Mouse (Mus musculus) monocyte, adult 5-6 weeks (primary cell): Measurements from ENCODE around the gene Prkag3. TPM values are rescaled to one million over a fixed set of nuclear protein-coding genes. Genes with fewer than 3 reads are reported as not detected.

Source experiments
- ATAC-seq: fragments of 153-309, 156-312 bp; replicated peaks from 2 replicates; pipeline ENCODE4 v1.8.0; 2017; ENCODE audit warnings: mild to moderate bottlenecking; ENCODE audit not compliant: low TSS enrichment, insufficient number of reproducible peaks, severe bottlenecking, poor library complexity, low FRiP score
- total RNA-seq: library from RNA; stranded (forward); fragments of 200-1000, 200-491, 200-594 nt; gene quantifications from 3 replicates; pipeline ENCODE4 v1.2.3, GENCODE M21; 2017

The Prkag3 gene
- total RNA-seq, 1 experiment from 2014 or later = not detected

DNA sequence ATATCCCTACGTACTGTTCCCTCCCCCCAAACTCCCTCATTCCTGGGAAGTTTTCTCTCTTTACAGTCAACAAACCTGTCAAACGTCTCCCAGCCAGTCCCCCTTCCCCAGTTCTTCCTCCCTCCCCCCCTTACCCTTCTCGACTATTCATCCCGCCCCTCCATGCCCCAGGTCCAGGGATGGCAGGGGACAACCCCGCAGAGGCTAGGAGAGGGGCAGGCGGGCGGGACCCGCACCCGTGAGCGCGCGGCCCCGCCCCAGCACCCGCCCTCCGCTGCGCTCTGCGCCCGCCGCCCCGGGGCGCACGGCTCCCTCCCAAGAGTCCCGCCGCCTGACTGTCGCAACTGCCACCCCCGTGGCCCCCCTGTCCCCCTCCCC lies 22.4 kb upstream of the Prkag3 start:
- ATAC-seq = no peak

DNA sequence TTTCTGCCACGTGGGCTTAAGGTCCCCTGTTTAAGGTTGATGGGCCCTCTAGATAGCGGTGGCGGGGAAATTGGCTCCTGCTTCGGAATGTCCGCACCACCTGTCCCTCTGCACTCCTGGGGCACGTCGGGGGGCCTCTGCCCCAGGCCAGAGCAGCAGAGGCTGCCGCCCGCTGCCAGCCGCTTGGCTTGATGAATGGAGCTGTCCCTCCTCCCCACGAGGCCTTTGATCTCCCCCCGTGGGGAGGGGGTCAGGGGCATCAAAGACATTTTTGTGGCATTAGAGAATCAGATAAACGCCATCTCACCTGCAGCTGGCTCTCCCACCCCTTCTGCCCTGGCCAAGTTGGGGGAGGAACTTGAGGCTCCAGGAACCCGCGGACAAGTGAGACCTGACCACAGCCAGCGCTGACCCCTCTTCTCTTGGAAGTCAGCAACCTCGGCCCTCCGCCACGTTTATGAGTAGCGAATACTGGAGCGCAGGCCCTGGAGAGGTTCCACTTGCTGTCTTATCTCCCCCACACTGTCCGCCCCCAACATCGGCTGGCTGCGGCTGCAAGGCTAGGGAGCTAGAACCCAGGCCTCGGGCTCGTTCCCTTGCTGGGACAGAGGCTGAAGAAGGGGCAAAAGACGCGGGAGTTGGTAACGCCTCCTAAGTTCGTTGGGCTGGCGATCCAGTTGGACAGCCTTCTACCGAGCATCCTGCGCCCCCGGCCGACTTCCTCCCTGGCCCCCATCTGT lies 21.9 kb upstream of the Prkag3 start:
- ATAC-seq = no peak

DNA sequence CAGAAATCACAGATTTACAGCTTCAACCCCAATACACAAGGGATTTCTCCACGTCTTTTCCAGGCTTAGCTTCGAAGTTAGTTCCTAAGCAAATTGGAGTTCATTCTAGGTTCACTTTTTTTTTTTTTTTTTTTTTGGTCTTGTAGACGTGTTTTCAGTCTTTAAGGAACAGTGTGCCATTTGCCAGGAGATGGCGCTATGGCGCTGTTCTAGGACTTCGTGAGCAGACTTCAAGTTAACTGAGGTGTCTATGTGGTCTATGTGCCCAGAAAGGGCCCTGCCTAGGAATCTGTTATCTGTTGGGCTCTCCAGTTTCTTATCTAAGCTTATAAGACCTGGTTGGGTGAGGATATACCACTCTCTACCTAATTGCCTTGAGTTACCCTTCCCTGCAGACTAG lies 14.1 kb upstream of the Prkag3 start:
- ATAC-seq = peak; percentile 71; the same call in 1 of the 2 replicates

DNA sequence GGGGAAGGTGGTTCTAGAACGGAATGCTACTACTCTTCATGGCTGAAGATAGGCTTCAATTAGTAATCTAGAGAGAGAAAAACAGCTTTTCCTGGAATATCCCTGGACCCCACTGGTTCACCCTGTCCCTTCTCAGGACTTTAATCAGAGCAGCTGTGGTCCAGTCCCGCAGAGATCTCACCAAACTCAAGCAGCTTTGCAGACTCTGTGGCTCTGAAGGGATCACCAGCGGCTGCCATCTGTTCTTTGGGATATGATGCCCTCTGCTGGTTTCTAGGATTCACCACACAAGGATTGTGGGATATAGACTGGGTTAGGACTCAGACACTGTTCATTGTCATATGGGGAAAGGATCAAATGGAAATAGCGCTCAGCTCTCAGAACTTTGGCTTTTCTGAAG lies 10.8 kb upstream of the Prkag3 start:
- ATAC-seq = no peak

DNA sequence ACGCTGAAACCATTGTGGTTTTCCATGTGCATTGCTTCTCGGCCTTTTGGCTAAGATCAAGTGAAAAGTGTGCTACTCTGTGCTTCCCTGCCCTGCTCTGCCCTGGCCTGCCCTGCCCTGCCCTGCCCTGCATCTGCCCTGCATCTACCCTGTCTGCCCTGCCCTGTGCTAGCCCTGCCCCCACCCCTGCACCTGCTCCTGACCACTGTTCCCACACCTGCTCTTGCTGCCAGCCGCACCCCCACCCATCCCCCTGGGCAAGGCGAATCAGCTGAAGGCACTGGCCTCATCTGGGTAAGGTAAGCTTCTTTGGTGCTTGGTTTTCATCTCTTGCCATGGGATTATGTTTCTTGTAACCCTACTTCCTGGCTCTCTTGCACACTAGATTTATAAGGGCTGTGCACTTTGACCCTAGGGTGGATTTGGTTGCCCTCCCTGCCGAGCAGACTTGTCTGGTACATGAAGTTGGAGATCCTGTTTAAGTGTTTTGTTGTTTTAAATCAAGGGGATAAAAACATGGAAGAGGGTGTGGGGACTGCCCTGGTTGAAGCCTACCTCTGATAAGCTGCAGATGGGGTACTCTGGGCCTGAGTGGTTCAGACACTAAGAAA lies 5.3 kb upstream of the Prkag3 start:
- ATAC-seq = no peak

DNA sequence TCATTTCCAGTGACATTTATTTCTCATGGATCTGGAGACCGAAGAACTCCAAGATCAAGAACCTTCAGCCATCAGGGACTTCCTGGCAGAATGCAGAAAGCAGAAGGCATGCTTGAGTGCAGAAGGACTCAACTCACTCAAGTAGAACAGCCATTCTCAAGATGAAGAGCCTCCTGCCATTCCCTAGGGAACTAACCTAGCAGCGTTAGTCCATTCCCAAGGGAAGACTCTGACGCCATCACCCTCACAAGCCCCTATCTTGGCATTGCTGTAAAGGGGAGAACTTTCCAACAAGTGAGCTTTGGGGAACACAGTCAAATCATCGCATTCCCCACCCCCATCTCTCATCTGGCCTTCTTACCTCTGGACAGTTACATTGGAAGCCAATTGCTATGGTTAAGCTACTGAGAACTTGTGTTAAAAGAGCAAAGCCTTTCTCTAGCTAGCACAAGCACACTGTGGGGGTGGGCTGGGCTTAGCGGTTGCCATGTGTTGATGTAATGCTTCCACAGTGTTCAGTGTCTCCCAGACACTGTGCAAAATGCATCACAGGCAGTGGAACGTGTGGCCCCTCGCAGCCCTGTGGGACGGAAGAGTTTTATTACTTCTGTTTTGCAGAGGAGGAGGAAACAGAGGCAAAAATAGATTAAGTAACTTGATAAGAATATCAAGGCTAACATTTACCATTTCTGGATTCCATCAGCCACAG lies 4.4 kb upstream of the Prkag3 start:
- ATAC-seq = no peak

DNA sequence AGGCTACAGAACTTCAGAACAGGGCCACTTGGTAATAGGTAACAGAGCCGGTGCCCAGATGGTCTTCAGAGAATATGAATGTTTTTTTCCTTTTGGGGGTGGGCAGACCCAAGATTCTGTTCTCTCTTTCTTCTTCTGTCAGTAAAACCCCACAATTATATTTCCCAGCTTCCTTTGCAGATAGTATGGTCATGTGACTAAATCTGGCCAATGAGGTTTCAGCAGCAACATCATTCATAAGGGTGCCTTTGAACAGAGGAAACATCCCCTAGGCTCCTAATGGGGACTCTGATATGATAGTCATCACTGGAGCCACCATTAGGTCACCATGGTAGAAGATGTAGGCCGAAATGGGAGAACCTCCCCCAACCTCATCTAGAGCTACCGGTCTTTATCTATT lies 3.8 kb upstream of the Prkag3 start:
- no peak for ATAC-seq

DNA sequence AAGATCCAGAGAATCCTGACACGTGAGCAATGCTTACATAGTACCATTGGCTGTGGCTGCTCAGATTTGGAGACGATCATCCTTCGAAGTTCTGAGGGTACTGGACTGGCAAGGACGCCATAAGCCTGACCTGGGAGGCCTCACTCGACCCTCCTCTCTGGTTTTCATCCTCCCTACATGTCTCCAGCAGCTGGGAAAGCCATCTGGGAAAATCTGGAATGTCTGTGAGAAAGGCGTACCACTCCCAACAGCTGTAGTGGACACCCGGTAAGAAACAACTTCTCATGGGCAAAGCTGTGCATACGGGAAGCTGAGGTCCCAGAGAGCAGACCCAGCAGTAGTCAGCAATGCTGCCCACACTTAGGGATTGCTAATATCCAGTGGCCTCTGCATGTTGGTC lies 3.1 kb upstream of the Prkag3 start:
- no peak for ATAC-seq

DNA sequence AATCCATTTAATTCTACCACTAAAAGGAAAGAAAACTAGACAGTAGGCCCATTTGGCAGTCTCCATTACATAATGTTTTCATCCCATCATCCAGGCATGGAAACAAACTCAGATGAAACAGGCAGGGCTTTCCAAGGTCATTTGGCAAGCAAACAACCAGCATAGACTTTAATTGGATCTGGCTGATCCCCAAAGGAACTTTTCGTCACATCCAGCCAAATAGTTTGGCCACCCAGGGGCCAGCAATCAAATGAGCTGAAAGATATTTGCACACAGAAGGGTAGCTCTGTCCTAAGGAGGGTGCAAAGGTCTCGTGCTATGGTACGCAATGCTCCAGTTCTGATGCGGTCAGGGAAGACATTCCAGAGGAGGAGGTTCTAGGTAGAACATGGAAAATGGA lies 1.7 kb upstream of the Prkag3 start:
- ATAC-seq = no peak

DNA sequence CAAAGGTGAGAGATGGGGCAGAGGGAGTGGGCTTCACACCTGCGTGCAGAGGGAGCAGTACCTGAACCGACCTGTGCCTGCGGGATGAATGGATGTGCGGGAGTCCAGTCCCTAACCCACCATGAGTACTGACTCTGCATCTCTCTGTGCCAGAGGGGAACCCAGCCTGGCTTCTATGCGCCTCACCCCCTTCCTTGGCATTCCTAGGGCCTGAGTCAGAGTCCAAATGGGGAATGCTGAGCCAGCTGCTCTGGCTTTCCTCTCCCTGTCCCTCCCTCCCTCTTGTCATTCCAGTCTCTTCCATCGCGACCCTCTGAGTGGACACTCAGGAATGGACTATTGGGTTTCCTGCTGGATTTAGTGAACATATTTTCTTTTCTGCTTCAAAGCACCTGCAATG lies 280 bp upstream of the Prkag3 start:
- ATAC-seq = no peak

DNA sequence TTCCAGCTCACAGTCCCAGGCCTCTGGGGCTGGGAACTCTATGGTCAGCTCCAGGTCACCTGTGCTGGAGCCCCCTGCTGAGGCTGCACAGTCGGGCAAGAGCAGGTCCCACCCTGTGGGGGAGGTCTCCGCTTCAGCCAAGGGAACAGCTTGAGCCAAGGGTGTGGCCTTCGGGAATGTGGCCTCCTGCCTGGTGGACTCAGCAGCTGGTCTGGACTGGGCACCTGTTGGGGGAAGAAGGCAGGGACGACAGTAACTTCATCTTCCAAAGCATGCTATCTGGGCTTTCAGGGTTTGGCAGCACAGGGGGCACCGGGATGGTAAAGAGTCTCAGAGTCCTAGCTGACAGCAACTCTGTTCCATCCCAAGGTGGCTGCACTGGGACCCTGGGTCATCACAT lies 1.7 kb downstream of the Prkag3 start:
- no peak for ATAC-seq

DNA sequence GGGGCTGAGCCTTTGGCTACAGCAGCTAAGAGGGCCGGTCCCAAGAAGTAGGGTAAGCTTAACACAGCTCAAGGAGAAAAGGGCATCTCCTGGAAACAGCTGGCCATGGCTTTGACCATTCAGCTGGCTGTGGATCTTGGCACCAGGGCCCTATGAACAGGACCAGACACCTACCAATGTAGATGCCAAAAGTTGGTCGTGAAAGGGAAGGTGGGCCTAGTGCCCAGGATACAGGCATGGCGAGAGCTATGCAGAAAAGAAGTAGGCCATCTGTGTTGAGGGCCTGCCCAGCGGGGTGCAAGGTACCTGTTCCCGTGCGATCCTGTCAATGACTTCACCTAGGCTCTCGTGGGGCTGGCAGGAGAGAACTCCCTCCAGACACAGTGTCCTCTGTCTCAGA lies 8.2 kb downstream of the Prkag3 start:
- no peak for ATAC-seq

DNA sequence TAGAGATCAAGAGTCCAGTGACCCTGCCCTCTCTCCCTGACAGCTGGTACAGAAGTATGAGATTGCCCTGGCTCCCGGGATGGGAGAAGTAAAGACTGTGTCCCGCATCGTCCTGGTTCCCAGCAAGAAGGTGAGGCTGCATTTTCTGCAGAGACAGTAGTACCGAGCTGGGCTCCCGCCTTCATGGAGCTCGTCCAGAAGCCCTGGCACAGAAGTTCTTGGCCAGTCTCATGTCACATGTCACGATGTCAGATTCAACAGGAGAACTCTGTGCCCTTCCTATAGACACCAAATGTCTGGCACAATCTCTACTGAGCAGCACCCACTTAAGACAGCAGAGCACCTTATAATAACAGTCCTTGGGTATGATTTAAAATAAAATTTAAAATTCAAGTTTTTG lies 11.5 kb downstream of the Prkag3 start:
- no peak for ATAC-seq

DNA sequence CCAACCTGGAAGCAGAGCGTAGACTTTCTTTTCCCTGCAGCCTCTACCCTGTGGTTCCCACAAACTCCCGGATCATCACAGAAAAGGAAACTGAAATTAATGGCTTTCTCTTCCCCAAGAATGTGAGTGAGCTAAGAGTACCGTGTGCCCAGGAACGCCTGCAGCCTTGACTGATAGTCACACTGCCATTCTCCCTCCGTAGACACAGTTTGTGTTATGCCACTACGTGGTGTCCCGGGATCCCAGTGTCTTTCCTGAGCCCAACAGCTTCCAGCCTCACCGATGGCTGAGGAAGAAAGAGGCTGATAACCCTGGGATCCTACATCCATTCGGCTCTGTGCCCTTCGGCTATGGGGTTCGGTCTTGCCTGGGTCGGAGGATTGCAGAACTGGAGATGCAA lies 12.0 kb downstream of the Prkag3 start:
- no peak for ATAC-seq

DNA sequence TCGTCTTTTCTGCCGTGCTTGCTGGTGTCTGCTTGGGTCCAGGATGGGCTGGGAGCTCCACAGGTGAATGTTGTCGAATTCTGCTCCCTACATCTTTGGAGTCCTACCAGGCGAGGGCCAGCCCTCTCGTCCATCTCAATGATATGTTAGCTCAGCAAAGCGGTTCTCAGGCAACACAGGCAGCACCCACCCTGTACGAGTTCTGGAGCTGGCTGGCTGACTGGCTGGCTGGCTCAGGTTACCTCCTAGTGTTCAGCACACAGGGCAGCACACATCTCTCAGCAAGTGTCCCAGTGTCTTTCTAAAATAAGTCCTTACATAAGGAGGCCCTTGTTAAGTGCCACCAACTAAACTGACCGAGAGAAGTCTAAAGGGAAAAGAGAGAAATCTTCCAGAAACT lies 20.6 kb downstream of the Prkag3 start:
- ATAC-seq = no peak

DNA sequence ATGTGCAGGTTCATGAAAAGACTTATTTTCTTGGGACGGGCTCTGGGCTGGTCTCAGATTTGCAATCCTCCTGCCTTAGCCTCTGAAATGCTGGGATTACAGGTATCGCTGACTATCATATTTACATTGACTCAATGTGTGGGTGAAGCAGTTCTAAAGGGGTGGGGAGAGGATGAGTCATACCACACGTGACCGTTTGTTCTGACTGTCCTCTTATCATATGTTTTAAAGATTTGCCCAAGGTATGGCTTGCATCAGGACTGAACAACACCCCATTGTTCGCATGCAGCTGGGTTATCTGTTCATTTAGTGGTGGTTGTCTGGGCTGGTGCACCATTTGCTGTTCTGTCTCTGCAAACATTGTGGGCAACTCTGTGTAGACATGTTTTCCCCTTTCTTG lies 22.3 kb downstream of the Prkag3 start:
- no peak for ATAC-seq

DNA sequence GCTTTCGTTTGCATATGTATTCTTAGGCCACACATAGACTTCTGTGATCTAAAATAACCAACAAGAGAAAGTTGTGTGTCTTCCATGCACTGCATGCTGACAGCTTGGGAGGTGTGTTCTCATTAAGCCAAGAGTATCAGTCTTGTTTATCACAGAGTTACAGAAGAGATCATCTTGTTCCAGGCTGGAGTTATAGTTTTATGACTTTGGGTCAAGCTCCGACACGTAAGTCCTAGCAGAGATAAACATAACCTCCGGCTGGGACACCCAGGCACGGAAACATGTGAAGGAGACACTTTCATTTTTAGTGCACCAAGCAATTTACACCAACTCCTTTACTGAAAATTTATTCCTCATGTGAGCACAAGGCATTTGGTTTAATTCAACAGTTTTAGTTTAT lies 22.9 kb downstream of the Prkag3 start:
- ATAC-seq = no peak

DNA sequence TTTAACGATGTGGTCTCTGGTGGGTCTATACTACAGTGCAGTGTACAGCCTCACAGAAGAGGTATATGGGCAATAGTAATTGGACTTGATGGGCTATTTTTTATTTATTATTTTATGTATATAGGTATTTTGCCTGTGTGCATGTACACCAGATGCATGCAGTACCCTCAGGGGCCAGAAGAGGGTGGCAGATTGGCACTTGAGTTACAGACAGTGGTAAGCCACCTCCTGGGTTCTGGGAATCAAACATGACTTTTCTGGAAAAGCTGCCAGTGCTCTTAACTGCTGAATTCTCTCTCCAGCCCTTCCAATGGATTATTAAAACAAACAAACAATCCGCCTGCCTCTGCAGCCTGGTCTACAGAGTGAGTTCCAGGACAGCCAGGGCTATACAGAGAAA lies 25.3 kb downstream of the Prkag3 start:
- ATAC-seq = no peak

DNA sequence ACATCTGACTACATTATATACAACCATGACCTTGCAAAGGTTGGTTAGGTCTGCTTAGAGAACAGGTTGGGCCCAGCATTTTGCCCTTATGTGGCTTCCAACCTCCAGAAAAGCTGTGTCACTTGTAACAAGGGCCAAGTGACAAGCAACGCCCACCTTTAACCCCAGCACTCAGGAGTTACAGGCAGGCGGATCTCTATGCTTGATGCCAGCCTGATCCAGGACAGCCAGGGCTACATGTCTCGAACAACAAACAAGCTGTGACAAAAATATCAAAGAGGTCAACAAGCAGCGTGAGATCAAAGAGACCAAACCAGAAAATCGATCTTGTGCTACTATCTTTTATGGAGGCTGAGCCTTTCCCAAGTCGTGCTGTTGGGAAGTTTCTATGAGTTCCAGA lies 27.4 kb downstream of the Prkag3 start:
- no peak for ATAC-seq

DNA sequence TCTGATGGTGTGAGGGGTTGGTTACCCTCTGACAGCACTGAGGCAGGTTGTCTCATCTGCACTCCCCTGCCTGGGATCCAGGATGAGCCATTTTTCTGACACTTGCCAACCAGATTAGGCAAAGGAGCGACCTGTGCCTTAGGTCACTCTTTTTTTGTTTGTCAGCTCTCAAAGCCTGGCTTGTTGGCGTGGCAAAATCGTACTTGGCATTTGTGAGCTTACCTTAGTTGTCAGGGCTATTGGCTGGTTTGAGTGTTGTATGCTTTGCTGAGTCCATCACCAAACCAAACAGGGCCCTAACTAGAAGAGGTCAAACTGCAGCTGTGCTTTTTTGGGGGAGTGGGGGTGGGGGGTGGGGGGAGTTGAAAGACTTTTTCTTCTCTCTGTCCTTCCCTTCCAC lies 29.7 kb downstream of the Prkag3 start:
- no peak for ATAC-seq
